Mouse (Mus musculus) small intestine, adult 2 months (tissue): Measurements from ENCODE around the gene Rapgef2.

Source experiments
- CTCF ChIP-seq: fragments of 200-500 bp; IDR thresholded peaks from 2 replicates; pipeline ENCODE4 v1.5.1; 2012; ENCODE audit warnings: low read depth, mild to moderate bottlenecking, control low read depth, inconsistent platforms, low read length, moderate library complexity, mixed read lengths; ENCODE audit not compliant: insufficient replicate concordance, insufficient read length; ENCODE audit errors: extremely low read depth
- POLR2A ChIP-seq: fragments of 200-500 bp; IDR thresholded peaks from 2 replicates; pipeline ENCODE4 v1.6.1; 2012; ENCODE audit warnings: low read depth, mild to moderate bottlenecking, control low read depth, inconsistent platforms, low read length, moderate library complexity

- TF ChIP-seq CTCF: no peak
- TF ChIP-seq POLR2A: no peak
These were observed 91.0 kb downstream of the Rapgef2 start for GRCm38 (mm10) chr3:79195280-79195679.
